Mouse (Mus musculus): ENCODE results near the gene Me1.

The Me1 gene

GRCm38 (mm10) chr9:86695818-86696261, at the start of gene Me1:
Gene Me1, minus strand, starts transcription at chr9:86695953.
- in situ Hi-C loops (cut with MboI; ENCODE audit: low sequenced_read_pairs) = no loop called here

- in situ Hi-C loops (cut with MboI; ENCODE audit: low sequenced_read_pairs) = loop anchor here (10.0 kb wide), 1 partner anchor 149 kb away; no protein-coding TSS in a partner anchor
These were observed 48.3 kb upstream of the Me1 start for GRCm38 (mm10) chr9:86744041-86744440.

- in situ Hi-C loops (cut with MboI; ENCODE audit: low sequenced_read_pairs) = loop anchor here (10.0 kb wide), 1 partner anchor 148 kb away; no protein-coding TSS in a partner anchor
These were observed 47.5 kb upstream of the Me1 start, which contains the start of gene Prss35 for GRCm38 (mm10) chr9:86742959-86743911. Gene Prss35, plus strand, starts transcription at chr9:86743649.

GRCm38 (mm10) chr9:86739971-86740370, 44.2 kb upstream of the Me1 start:
- in situ Hi-C loops (cut with MboI; ENCODE audit: low sequenced_read_pairs) = loop anchor here (10.0 kb wide), 1 partner anchor 145 kb away; no protein-coding TSS in a partner anchor

GRCm38 (mm10) chr9:86738801-86739200, 43.0 kb upstream of the Me1 start:
- in situ Hi-C loops (cut with MboI; ENCODE audit: low sequenced_read_pairs) = no loop called here

- in situ Hi-C loops (cut with MboI; ENCODE audit: low sequenced_read_pairs) = no loop called here
These were observed 42.3 kb upstream of the Me1 start for GRCm38 (mm10) chr9:86738067-86738466.

- in situ Hi-C loops (cut with MboI; ENCODE audit: low sequenced_read_pairs) = no loop called here
These were observed 41.2 kb upstream of the Me1 start for GRCm38 (mm10) chr9:86736991-86737390.

- in situ Hi-C loops (cut with MboI; ENCODE audit: low sequenced_read_pairs) = no loop called here
These were observed 39.0 kb upstream of the Me1 start for GRCm38 (mm10) chr9:86734795-86735194.

- in situ Hi-C loops (cut with MboI; ENCODE audit: low sequenced_read_pairs) = no loop called here
These were observed 38.6 kb upstream of the Me1 start for GRCm38 (mm10) chr9:86734357-86734756.

GRCm38 (mm10) chr9:86729811-86730210, 34.1 kb upstream of the Me1 start:
- in situ Hi-C loops (cut with MboI; ENCODE audit: low sequenced_read_pairs) = no loop called here

- in situ Hi-C loops (cut with MboI; ENCODE audit: low sequenced_read_pairs) = no loop called here
These were observed 33.3 kb upstream of the Me1 start for GRCm38 (mm10) chr9:86729084-86729483.

GRCm38 (mm10) chr9:86728214-86728814, 32.6 kb upstream of the Me1 start:
- in situ Hi-C loops (cut with MboI; ENCODE audit: low sequenced_read_pairs) = no loop called here

GRCm38 (mm10) chr9:86726381-86726720, 30.6 kb upstream of the Me1 start:
- in situ Hi-C loops (cut with MboI; ENCODE audit: low sequenced_read_pairs) = no loop called here

- in situ Hi-C loops (cut with MboI; ENCODE audit: low sequenced_read_pairs) = no loop called here
These were observed 30.0 kb upstream of the Me1 start for GRCm38 (mm10) chr9:86725604-86726380.

GRCm38 (mm10) chr9:86725066-86725465, 29.3 kb upstream of the Me1 start:
- in situ Hi-C loops (cut with MboI; ENCODE audit: low sequenced_read_pairs) = no loop called here

- in situ Hi-C loops (cut with MboI; ENCODE audit: low sequenced_read_pairs) = no loop called here
These were observed 25.0 kb upstream of the Me1 start for GRCm38 (mm10) chr9:86720794-86721193.

GRCm38 (mm10) chr9:86720227-86720626, 24.5 kb upstream of the Me1 start:
- in situ Hi-C loops (cut with MboI; ENCODE audit: low sequenced_read_pairs) = no loop called here

GRCm38 (mm10) chr9:86717119-86717518, 21.4 kb upstream of the Me1 start:
- in situ Hi-C loops (cut with MboI; ENCODE audit: low sequenced_read_pairs) = no loop called here

- in situ Hi-C loops (cut with MboI; ENCODE audit: low sequenced_read_pairs) = no loop called here
These were observed 20.8 kb upstream of the Me1 start for GRCm38 (mm10) chr9:86716540-86716939.

- in situ Hi-C loops (cut with MboI; ENCODE audit: low sequenced_read_pairs) = no loop called here
These were observed 18.3 kb upstream of the Me1 start for GRCm38 (mm10) chr9:86714089-86714488.

GRCm38 (mm10) chr9:86712648-86713047, 16.9 kb upstream of the Me1 start:
- in situ Hi-C loops (cut with MboI; ENCODE audit: low sequenced_read_pairs) = no loop called here

Data from CH12F3 (cell line).